Mouse (Mus musculus): ENCODE data around the gene Mrpl55.

The Mrpl55 gene

GRCm38 (mm10) chr11:59202081-59202995 is at the start of gene Mrpl55:
Mrpl55 (plus strand) TSS chr11:59202486.
- peak; percentile 89 to 93 for DNase-seq

GRCm38 (mm10) chr11:59154220-59154619 is 48.1 kb upstream of the Mrpl55 start:
- no peak for DNase-seq

GRCm38 (mm10) chr11:59155900-59156299 is 46.4 kb upstream of the Mrpl55 start:
- DNase-seq, result no peak

- no peak for DNase-seq
These were observed 43.2 kb upstream of the Mrpl55 start for GRCm38 (mm10) chr11:59159099-59159498.

- no peak for DNase-seq
These were observed 42.7 kb upstream of the Mrpl55 start for GRCm38 (mm10) chr11:59159558-59159957.

- DNase-seq, result no peak
These were observed 40.9 kb upstream of the Mrpl55 start for GRCm38 (mm10) chr11:59161398-59161797.

- DNase-seq, result no peak
These were observed 39.6 kb upstream of the Mrpl55 start for GRCm38 (mm10) chr11:59162443-59163254.

GRCm38 (mm10) chr11:59163255-59164236 is 38.7 kb upstream of the Mrpl55 start, which contains the start of gene Iba57:
Iba57 (minus strand) TSS chr11:59163739.
- peak; percentile 99 to 100 for DNase-seq

GRCm38 (mm10) chr11:59164384-59164783 is 37.9 kb upstream of the Mrpl55 start:
- DNase-seq, result no peak

- peak in 1 of 2 experiments; percentile 36 for DNase-seq
These were observed 36.6 kb upstream of the Mrpl55 start for GRCm38 (mm10) chr11:59165616-59166241.

GRCm38 (mm10) chr11:59169807-59170206 is 32.5 kb upstream of the Mrpl55 start:
- no peak for DNase-seq

GRCm38 (mm10) chr11:59170549-59170948 is 31.7 kb upstream of the Mrpl55 start:
- DNase-seq, result no peak

GRCm38 (mm10) chr11:59174189-59174838 is 28.0 kb upstream of the Mrpl55 start:
- no peak for DNase-seq

GRCm38 (mm10) chr11:59176475-59176874 is 25.8 kb upstream of the Mrpl55 start:
- DNase-seq, result no peak

- DNase-seq, result no peak
These were observed 25.4 kb upstream of the Mrpl55 start for GRCm38 (mm10) chr11:59176921-59177320.

GRCm38 (mm10) chr11:59182864-59183331 is 19.4 kb upstream of the Mrpl55 start, which contains the start of gene Gjc2:
Gjc2 (minus strand) TSS chr11:59183213.
- DNase-seq, result no peak

GRCm38 (mm10) chr11:59183821-59184220 is 18.5 kb upstream of the Mrpl55 start:
- DNase-seq, result peak; percentile 52 to 56

- DNase-seq, result no peak
These were observed 16.8 kb upstream of the Mrpl55 start for GRCm38 (mm10) chr11:59185490-59185889.

GRCm38 (mm10) chr11:59187706-59188105 is 14.6 kb upstream of the Mrpl55 start:
- DNase-seq, result no peak

- DNase-seq, result peak; percentile 91 to 93
These were observed 10.8 kb upstream of the Mrpl55 start for GRCm38 (mm10) chr11:59191231-59192058.
